Mouse (Mus musculus) stomach, postnatal 0 days (tissue): ENCODE results near the gene Arhgef3.

Experiments
- CTCF ChIP-seq: IDR thresholded peaks from 2 replicates; pipeline ENCODE4 v1.5.1; 2016; ENCODE audit warnings: antibody characterized with exemption, low read depth, mild to moderate bottlenecking, moderate library complexity
- EP300 ChIP-seq: optimal IDR thresholded peaks from 2 replicates; pipeline ENCODE3; 2016; ENCODE audit warnings: antibody characterized with exemption

DNA sequence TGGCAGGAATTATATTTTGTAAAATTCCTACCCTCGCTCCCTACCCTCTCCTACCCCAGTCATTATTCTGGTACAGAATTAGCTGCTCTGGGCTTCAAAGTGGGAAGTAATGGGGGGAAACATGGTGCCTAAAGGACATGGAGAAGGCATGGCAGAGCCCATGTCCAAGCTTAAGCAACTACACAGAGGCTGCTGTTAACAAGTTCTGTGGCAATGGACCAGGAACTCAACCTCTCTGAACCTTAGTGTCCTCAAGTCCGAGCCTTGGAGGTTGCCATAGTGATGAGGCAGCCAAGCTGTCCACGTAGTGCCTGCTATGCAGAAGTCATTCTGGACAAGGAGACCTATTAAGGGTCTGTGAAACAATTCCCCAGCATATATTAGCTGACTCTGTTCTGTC lies 111.6 kb downstream of the Arhgef3 start:
- no peak for TF ChIP-seq CTCF
- TF ChIP-seq EP300, result no peak
